Mouse (Mus musculus) intestine, embryonic 14.5 days (tissue): Measurements from ENCODE around the gene Sncb. TPM values are rescaled to one million over a fixed set of nuclear protein-coding genes. Genes with fewer than 3 reads are reported as not detected.
"Not testable (repeated sequence)": the region's sequence is repeated elsewhere in the genome, so short reads cannot be mapped to it uniquely, and the experiment has no call there.

Experiments
- ATAC-seq: fragments of 200-750 bp; cut with Nextera tagmentation; replicated peaks from 2 replicates; pipeline ENCODE4 v1.8.0; 2017; ENCODE audit warnings: low read depth, moderate number of reproducible peaks, moderate TSS enrichment, moderate library complexity; ENCODE audit not compliant: low FRiP score, low TSS enrichment
- DNase-seq: peaks from one replicate; pipeline ENCODE4 v3.0.0-alpha.2; 2018; ENCODE audit warnings: low spot score
- H3K27ac ChIP-seq: fragments of 300-500 bp; sonication (generic); 2 replicates; pipeline ENCODE4 v1.5.1; 2014; ENCODE audit warnings: low read depth, mild to moderate bottlenecking, control low read depth
- H3K27me3 ChIP-seq: fragments of 300-500 bp; sonication (generic); replicated peaks from 2 replicates; pipeline ENCODE4 v1.6.1; 2014; ENCODE audit warnings: low read length, control low read depth; ENCODE audit not compliant: control insufficient read depth, insufficient read depth
- H3K36me3 ChIP-seq: fragments of 300-500 bp; sonication (generic); 2 replicates; pipeline ENCODE4 v1.6.1; 2014; ENCODE audit warnings: low read length, control low read depth; ENCODE audit not compliant: control insufficient read depth, insufficient read depth
- H3K4me1 ChIP-seq: fragments of 300-500 bp; sonication (generic); replicated peaks from 2 replicates; pipeline ENCODE4 v1.6.1; 2014; ENCODE audit warnings: low read length, control low read depth, mixed read lengths; ENCODE audit not compliant: control insufficient read depth, insufficient read depth
- H3K4me2 ChIP-seq: fragments of 300-500 bp; sonication (generic); 2 replicates; pipeline ENCODE4 v1.6.1; 2014; ENCODE audit warnings: low read length
- H3K4me3 ChIP-seq: fragments of 300-500 bp; sonication (generic); 2 replicates; pipeline ENCODE4 v1.5.1; 2014; ENCODE audit warnings: low read depth, low read length, control low read depth, mixed read lengths
- H3K9ac ChIP-seq: fragments of 300-500 bp; sonication (generic); 2 replicates; pipeline ENCODE4 v1.6.1; 2014; ENCODE audit warnings: mild to moderate bottlenecking, low read length
- H3K9me3 ChIP-seq: fragments of 300-500 bp; sonication (generic); 2 replicates; pipeline ENCODE4 v1.6.1; 2016; ENCODE audit warnings: low read length, control low read depth; ENCODE audit not compliant: control insufficient read depth
- WGBS: fragments of 180-500 bp; shearing (Covaris S2); extraction: QIAGEN DNeasy Blood & Tissue Kit; methylation state at CpG from one replicate; pipeline ENCODE4 v1.1.7; 2014; 5-methylcytosine and 5-hydroxymethylcytosine counted together
- polyA plus RNA-seq: library from polyadenylated mRNA; unstranded; fragments of >200 nt; fragmentation: Nextera tagmentation; extraction: Ambion mirVana; gene quantifications from 2 replicates; pipeline ENCODE4 v1.2.1, GENCODE M21; 2014

The Sncb gene
- polyA plus RNA-seq, 1 experiment from 2014 or later, result 0.18 TPM

- Histone ChIP-seq H3K36me3 (no peaks in the 10 kb centered on the region), H3K4me2 (peak overlapping the region; percentile 88), H3K4me1 (peaks cover 3% of the 10 kb centered on the region; the same call in 1 of the 2 replicates), H3K27ac (no peak overlapping the region), H3K27me3 (peaks cover 8% of the 10 kb centered on the region; the same call in 1 of the 2 replicates), H3K9me3 (no peaks in the 10 kb centered on the region), H3K4me3 (peak overlapping the region; percentile 48), H3K9ac (peak overlapping the region; percentile 41)
- peak; percentile 74 for DNase-seq
- ATAC-seq, result peak; percentile 64
- 2% methylated on average over 38 of the region's 38 CpGs for WGBS
These were observed 23.4 kb upstream of the Sncb start for GRCm38 (mm10) chr13:54789561-54790397.

- 2% methylated on average over 47 of the region's 49 CpGs for WGBS
- ATAC-seq (peak; percentile 83), DNase-seq (peak; percentile 97)
- Histone ChIP-seq H3K4me3 (peak within 1 kb of the TSS; percentile 48), H3K36me3 (no peaks in the 10 kb centered on the region), H3K27ac (no peak within 1 kb of the TSS), H3K9ac (peak within 1 kb of the TSS; percentile 41), H3K4me2 (peak within 1 kb of the TSS; percentile 88), H3K9me3 (no peaks in the 10 kb centered on the region), H3K4me1 (peaks cover 3% of the 10 kb centered on the region; the same call in 1 of the 2 replicates), H3K27me3 (peaks cover 8% of the 10 kb centered on the region; the same call in 1 of the 2 replicates)
These were observed 22.6 kb upstream of the Sncb start, which contains the start of gene Tspan17 for GRCm38 (mm10) chr13:54788740-54789560. Gene Tspan17 (plus strand): TSS chr13:54789377.

GRCm38 (mm10) chr13:54787591-54787990 is 21.2 kb upstream of the Sncb start:
- not testable (repeated sequence) for H3K4me2 ChIP-seq, H3K27ac ChIP-seq, H3K27me3 ChIP-seq, ATAC-seq, H3K9ac ChIP-seq, H3K36me3 ChIP-seq, H3K4me1 ChIP-seq, H3K9me3 ChIP-seq, DNase-seq, H3K4me3 ChIP-seq
- WGBS, result 57% methylated on average over 2 of the region's 2 CpGs

GRCm38 (mm10) chr13:54783698-54784097 is 17.3 kb upstream of the Sncb start, which contains the start of gene Eif4e1b:
Gene Eif4e1b (plus strand): TSS chr13:54783998.
- 83% methylated on average over 4 of the region's 4 CpGs for WGBS
- no peaks in the 10 kb centered on the region for H3K36me3 ChIP-seq
- no peak within 1 kb of the TSS for H3K9ac ChIP-seq
- H3K4me3 ChIP-seq, result no peak within 1 kb of the TSS
- DNase-seq, result no peak
- H3K9me3 ChIP-seq, result no peaks in the 10 kb centered on the region
- no peak within 1 kb of the TSS for H3K27ac ChIP-seq
- ATAC-seq, result no peak
- H3K4me1 ChIP-seq, result no peaks in the 10 kb centered on the region
- H3K27me3 ChIP-seq, result no peaks in the 10 kb centered on the region
- H3K4me2 ChIP-seq, result no peak within 1 kb of the TSS

- no peak overlapping the region for H3K27ac ChIP-seq
- ATAC-seq (no peak), DNase-seq (no peak)
- H3K4me1 ChIP-seq, result no peaks in the 10 kb centered on the region
- H3K36me3 ChIP-seq, result no peaks in the 10 kb centered on the region
- 48% methylated on average over 2 of the region's 2 CpGs for WGBS
- H3K9me3 ChIP-seq, result no peaks in the 10 kb centered on the region
- no peak overlapping the region for H3K4me3 ChIP-seq
- no peaks in the 10 kb centered on the region for H3K27me3 ChIP-seq
- no peak overlapping the region for H3K9ac ChIP-seq
- H3K4me2 ChIP-seq, result no peak overlapping the region
These were observed 16.8 kb upstream of the Sncb start for GRCm38 (mm10) chr13:54783235-54783634.

GRCm38 (mm10) chr13:54781086-54781485 is 14.7 kb upstream of the Sncb start:
- Histone ChIP-seq H3K9ac (no peak overlapping the region), H3K27ac (no peak overlapping the region), H3K4me2 (no peak overlapping the region), H3K4me3 (no peak overlapping the region), H3K4me1 (no peaks in the 10 kb centered on the region), H3K27me3 (no peaks in the 10 kb centered on the region), H3K9me3 (no peaks in the 10 kb centered on the region), H3K36me3 (no peaks in the 10 kb centered on the region)
- 86% methylated on average over 3 of the region's 3 CpGs for WGBS
- ATAC-seq (no peak; the same call in 1 of the 2 replicates), DNase-seq (no peak)

- Histone ChIP-seq H3K27ac (no peak overlapping the region), H3K27me3 (no peaks in the 10 kb centered on the region), H3K36me3 (no peaks in the 10 kb centered on the region), H3K4me1 (no peaks in the 10 kb centered on the region), H3K9ac (no peak overlapping the region), H3K4me3 (no peak overlapping the region), H3K9me3 (no peaks in the 10 kb centered on the region), H3K4me2 (no peak overlapping the region)
- no peak for DNase-seq
- no peak for ATAC-seq
- 80% methylated on average over 3 of the region's 3 CpGs for WGBS
These were observed 14.2 kb upstream of the Sncb start for GRCm38 (mm10) chr13:54780592-54780991.

GRCm38 (mm10) chr13:54767012-54767411 is 617 bp upstream of the Sncb start:
- ATAC-seq, result no peak
- no peak overlapping the region for H3K4me3 ChIP-seq
- WGBS, result 83% methylated on average over 4 of the region's 4 CpGs
- H3K9me3 ChIP-seq, result no peaks in the 10 kb centered on the region
- DNase-seq, result no peak
- no peak overlapping the region for H3K9ac ChIP-seq
- no peak overlapping the region for H3K27ac ChIP-seq
- no peaks in the 10 kb centered on the region for H3K36me3 ChIP-seq
- H3K4me1 ChIP-seq, result 0 out of 2 replicates have a peak, but pooled peaks cover 3% of the 10 kb centered on the region
- H3K4me2 ChIP-seq, result no peak overlapping the region
- H3K27me3 ChIP-seq, result peaks cover 56% of the 10 kb centered on the region
